Mouse (Mus musculus): Measurements from ENCODE around the gene Ptbp3. TPM values are rescaled to one million over a fixed set of nuclear protein-coding genes. Genes with fewer than 3 reads are reported as not detected.
A peak's percentile ranks its signal among the peaks of the same experiment; 100 is the strongest.

The Ptbp3 gene
- total and polyA plus RNA-seq, 3 experiments, result 78.8 to 315 (median 121) TPM

- TF ChIP-seq KAT2A (conservative IDR thresholded peaks at IDR 0.05; ENCODE audit: low read depth, low read length) (no peak; the same call in 1 of the 2 replicates), MAZ (IDR thresholded peaks at IDR 0.05; ENCODE audit: low read depth, low read length) (peak; percentile 81; the same call in 1 of the 2 replicates), ZC3H11A (IDR thresholded peaks at IDR 0.05; ENCODE audit: low read depth, low read length) (no peak), SMC3 (IDR thresholded peaks at IDR 0.05; ENCODE audit: low read depth, low read length) (no peak; the same call in 1 of the 2 replicates), POLR2AphosphoS2 (IDR thresholded peaks at IDR 0.05; ENCODE audit: low read length) (0 out of 2 replicates have a peak, but pooled peaks have one; percentile 87)
Observed at GRCm38 (mm10) chr4:59437990-59438854, 110.9 kb downstream of the Ptbp3 start, which contains the start of gene Susd1 (continued).

- DNase-seq (ENCODE audit: low read depth, low spot score), result peak; percentile 86
- Histone ChIP-seq H3K9me3 (replicated peaks; ENCODE audit: insufficient read depth, low read length) (no peaks in the 10 kb centered on the region), H3K79me2 (ENCODE audit: control insufficient read depth, insufficient read depth, low read length, poor library complexity) (peaks cover 66% of the 10 kb centered on the region), H3K9ac (ENCODE audit: control insufficient read depth, low read depth, low read length, poor library complexity, severe bottlenecking) (no peak overlapping the region), H3K27ac (ENCODE audit: control insufficient read depth, low read depth, low read length) (peak overlapping the region; percentile 52), H3K36me3 (ENCODE audit: control insufficient read depth in 1 of 2, insufficient read depth in 2 of 2, low read length in 2 of 2) (peaks cover 2 to 55% of the 10 kb centered on the region in 2 experiments; a peak in 3 of 4 replicates), H3K4me1 (ENCODE audit: control insufficient read depth in 1 of 2, insufficient read depth in 2 of 2, low read length in 2 of 2) (peaks cover 31 to 44% of the 10 kb centered on the region in 2 experiments), H3K27me3 (ENCODE audit: control insufficient read depth in 1 of 2, insufficient read depth in 2 of 2, low read length in 2 of 2) (no peaks in the 10 kb centered on the region), H3K4me3 (ENCODE audit: control insufficient read depth in 1 of 2, insufficient read depth in 1 of 2, low read depth in 2 of 2, low read length in 2 of 2) (no peak overlapping the region)
- TF ChIP-seq EP300 (IDR thresholded peaks at IDR 0.05; ENCODE audit: low read depth in 1 of 2, low read length in 2 of 2), result peak in 1 of 2 experiments; percentile 38; a peak in 1 of 4 replicates
- TF ChIP-seq ZNF384 (IDR thresholded peaks at IDR 0.05; ENCODE audit: low read depth, low read length), result no peak
- peak; percentile 33; the same call in 1 of the 2 replicates for TF ChIP-seq MAX (IDR thresholded peaks at IDR 0.05; ENCODE audit: low read length)
- no peak for TF ChIP-seq POLR2AphosphoS5 (IDR thresholded peaks at IDR 0.05; ENCODE audit: borderline replicate concordance, low read depth, low read length)
- TF ChIP-seq USF1 (IDR thresholded peaks at IDR 0.05; ENCODE audit: low read depth, low read length), result no peak
- TF ChIP-seq POLR2A (IDR thresholded peaks at IDR 0.05; ENCODE audit: control insufficient read depth in 1 of 2, insufficient read depth in 1 of 2, low read depth in 1 of 2, low read length in 2 of 2, poor library complexity in 1 of 2), result no peak
- TF ChIP-seq SIN3A (IDR thresholded peaks at IDR 0.05; ENCODE audit: low read length), result peak; percentile 49
- 0 out of 2 replicates have a peak, but pooled peaks have one; percentile 9 for TF ChIP-seq RCOR1 (IDR thresholded peaks at IDR 0.05; ENCODE audit: low read depth, low read length)
- 0 out of 2 replicates have a peak, but pooled peaks have one; percentile 36 for TF ChIP-seq ETS1 (IDR thresholded peaks at IDR 0.05; ENCODE audit: low read depth, low read length)
- no peak for TF ChIP-seq ZMIZ1 (IDR thresholded peaks at IDR 0.05; ENCODE audit: low read depth, low read length)
- TF ChIP-seq GATA1 (IDR thresholded peaks at IDR 0.05; ENCODE audit: low read depth, low read length), result no peak
- TF ChIP-seq TCF12 (IDR thresholded peaks at IDR 0.05; ENCODE audit: low read depth, low read length), result peak; percentile 14; the same call in 1 of the 2 replicates
- peak; percentile 8; the same call in 1 of the 2 replicates for TF ChIP-seq JUND (IDR thresholded peaks at IDR 0.05; ENCODE audit: low read depth, low read length)
- TF ChIP-seq E2F4 (IDR thresholded peaks at IDR 0.05; ENCODE audit: borderline replicate concordance, low read depth, low read length), result no peak
- TF ChIP-seq UBTF (IDR thresholded peaks at IDR 0.05; ENCODE audit: borderline replicate concordance, insufficient read depth, low read depth, low read length), result no peak
- no peak; the same call in 1 of the 2 replicates for TF ChIP-seq MYC (IDR thresholded peaks at IDR 0.05; ENCODE audit: low read depth, low read length)
- no peak for TF ChIP-seq HCFC1 (IDR thresholded peaks at IDR 0.05; ENCODE audit: low read depth, low read length)
- TF ChIP-seq MEF2A (IDR thresholded peaks at IDR 0.05; ENCODE audit: extremely low read depth, insufficient replicate concordance, low read depth, low read length, poor library complexity, severe bottlenecking), result no peak
- 0 out of 2 replicates have a peak, but pooled peaks have one; percentile 8 for TF ChIP-seq ELF1 (IDR thresholded peaks at IDR 0.05; ENCODE audit: low read depth, low read length)
- TF ChIP-seq NELFE (IDR thresholded peaks at IDR 0.05; ENCODE audit: low read depth, low read length), result no peak
Observed at GRCm38 (mm10) chr4:59435951-59436350, 113.2 kb downstream of the Ptbp3 start.
